Mouse (Mus musculus): ENCODE measurements around the gene Gpr87.
"Not testable (repeated sequence)": the region's sequence is repeated elsewhere in the genome, so short reads cannot be mapped to it uniquely, and the experiment has no call there.

Gene Gpr87

DNA sequence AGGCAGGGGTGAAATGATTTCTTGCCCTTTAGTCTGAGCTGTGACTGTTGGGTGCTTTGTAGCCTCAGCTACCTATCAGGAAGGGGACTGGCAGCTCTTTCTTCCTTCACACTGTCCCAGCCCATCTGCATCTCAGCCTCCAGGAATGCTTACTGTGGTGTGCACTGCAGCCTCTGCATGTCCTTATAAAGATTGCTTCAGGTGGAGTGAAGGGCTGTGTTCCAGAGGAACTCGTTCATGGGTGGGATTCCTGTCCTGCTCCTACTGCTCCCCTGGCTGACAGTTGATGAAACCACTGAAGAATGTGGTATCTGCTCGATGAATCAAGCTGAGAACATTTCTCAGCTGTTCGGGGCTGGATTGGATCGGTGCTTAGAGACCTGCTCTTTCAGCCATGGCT lies 7.6 kb downstream of the Gpr87 start:
- no peak for DNase-seq (ENCODE audit: low spot score)

DNA sequence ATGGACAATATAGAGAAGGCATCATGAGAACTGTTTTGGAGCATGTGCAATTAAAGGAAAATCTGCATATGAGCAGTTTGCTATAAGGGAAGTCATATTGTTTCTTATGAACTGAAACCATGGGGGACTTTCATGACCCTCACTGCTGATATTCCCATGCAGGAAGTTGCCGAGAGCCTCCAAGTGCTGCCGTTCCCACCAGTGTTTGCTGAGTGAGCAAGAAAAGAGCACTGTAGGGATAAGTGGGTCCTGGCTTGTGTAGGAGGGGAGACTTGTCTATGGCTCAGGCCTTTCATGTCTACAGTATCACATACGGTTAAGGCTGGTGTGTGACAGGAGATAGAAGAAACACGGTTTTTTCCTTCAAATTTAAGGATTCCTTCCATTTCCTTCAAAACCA lies 9.2 kb downstream of the Gpr87 start:
- DNase-seq (ENCODE audit: low spot score), result no peak

DNA sequence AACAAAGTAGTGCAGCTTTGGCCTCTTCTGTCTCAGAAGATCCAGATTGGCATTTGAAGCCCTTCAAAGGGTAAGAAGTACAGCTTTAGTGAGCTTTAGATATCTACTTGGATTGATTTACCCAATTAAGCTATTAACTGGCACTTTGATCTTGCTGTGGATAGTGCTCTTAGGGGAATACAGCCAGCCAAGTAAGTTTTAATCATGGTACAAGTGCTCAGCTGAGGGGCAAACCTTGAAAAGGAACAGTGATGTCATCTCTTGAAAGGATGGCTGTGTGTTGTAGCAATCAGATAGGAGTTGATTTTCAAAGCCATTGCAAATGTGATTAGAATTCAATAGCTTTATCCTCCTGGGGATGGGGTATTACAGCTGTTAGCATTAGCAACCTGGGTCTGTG lies 12.8 kb downstream of the Gpr87 start:
- DNase-seq (ENCODE audit: low spot score), result no peak

DNA sequence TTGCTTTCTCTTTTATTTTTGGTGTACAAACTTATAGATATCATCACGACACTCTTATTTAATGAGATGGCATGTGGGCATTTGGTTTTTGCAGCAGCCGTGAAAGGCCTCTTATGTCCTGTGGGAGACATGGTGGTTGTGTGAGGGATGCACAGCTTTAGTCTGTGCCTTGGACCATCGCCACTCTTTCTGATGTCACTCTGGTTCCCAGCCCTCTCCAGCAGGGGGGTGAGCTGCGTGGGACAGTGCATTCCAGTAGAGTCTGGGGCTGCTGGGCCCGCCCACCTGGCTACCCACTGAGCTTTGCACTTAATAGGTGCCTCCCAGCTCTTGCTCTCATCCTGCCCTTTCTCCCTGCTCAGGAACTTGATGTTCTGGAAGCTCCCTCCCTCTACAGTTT lies 13.8 kb downstream of the Gpr87 start:
- DNase-seq (ENCODE audit: low spot score), result no peak

DNA sequence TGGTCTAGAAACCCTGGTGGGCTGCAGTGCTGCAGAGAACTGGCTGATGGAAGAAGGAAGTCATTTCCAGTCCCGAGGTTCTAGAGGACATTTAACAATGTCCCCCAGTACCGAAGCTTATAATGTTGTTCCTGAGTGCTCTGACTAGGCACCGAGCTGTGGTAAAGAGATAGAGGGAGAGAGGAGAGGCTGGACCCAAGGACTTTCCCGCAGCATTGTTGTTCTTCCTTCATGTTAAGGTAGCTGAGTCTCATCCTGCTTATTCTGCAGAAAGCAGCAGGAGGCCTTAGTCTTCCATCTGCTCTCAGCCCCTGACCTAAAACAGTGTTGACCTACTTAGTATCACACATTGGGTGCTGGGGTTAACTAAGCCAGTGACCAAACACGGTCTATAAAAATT lies 18.0 kb downstream of the Gpr87 start:
- DNase-seq (ENCODE audit: low spot score), result no peak

DNA sequence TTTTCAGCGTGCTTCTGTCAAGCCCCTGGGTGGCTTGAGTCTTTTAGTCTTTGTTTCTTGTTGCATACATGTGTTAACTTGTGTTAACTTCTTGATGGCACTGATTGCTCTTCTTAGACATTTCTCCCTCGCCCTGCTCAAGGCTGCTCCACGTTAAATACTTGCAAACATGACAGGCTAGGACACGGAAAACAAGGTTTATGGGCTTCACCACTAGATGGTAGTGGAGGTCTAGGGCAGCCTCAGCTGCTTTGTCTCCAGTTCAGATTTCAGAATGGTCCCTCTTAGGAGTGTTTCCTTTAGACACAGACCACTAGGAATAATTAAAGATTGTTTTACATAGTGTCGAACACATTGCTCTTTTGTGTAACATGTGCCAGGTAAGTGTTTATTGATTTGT lies 19.7 kb downstream of the Gpr87 start:
- DNase-seq (ENCODE audit: low spot score), result peak; percentile 48

DNA sequence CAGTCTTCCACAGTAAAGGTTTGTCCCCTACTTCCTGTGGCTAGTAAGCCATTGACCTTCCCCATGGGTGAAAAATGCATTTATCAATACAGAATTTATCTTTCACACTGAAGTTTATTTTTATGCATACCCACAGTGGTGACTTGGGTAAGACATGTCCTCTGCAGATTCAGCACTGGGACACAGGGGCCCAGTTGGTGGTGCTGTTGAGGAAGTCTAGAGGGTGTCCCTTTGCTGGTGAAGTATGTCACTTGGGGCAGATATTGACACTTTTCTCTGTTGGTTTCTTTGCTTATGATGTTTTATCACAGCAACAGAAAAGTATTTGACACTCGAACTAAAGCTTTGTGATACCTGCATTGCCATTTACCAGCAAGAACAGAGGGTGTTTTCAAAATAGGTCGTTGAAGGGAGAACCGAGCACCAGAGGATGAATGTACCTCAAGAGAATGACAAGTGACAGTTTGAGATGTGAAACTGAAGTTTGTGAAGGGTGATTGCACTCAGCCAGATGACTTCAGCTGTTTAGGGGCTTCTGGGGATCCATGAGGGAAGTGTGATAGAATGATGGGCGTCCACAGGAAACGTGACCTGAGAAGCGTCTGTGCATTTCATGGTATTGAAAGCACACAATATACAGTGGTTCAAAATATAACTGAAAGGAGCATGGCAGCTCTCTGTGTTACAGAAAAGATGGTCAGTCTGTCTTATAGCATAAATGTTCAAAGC lies 20.3 kb downstream of the Gpr87 start:
- DNase-seq (ENCODE audit: low spot score), result no peak

DNA sequence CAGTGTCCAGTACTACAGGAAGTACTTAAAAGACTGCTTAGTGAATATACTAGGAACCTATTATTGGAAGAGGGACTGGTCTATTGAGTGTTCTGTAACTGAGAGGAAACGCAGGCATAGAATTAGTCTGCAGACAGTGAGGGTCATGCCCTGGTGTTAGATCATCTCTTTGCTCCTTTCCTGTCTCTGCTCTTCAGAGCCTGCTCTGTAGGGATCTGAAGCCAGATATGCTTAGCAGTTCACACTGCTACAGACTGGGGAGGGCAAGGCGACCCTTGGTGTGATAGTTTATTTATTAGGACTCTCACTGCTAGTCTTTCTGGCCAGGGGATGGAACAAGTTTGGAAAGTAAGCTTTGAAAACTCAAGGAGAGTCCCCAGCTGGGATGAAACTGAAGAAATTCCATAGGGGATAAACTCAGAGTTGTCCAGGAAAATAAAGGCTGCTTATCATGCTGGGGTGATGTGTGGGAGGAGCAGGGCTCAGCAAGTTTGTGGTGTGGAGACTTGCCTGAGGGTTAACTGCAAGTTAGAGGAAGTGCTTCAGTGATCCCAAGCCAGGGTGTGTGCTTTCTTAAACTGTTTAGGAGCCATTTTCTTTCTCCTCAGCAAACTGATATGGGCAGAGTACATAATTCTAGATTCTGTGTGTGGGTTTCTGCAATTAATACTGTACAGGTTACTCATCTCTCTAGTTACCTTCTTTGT lies 24.8 kb downstream of the Gpr87 start:
- DNase-seq (ENCODE audit: low spot score), result no peak

DNA sequence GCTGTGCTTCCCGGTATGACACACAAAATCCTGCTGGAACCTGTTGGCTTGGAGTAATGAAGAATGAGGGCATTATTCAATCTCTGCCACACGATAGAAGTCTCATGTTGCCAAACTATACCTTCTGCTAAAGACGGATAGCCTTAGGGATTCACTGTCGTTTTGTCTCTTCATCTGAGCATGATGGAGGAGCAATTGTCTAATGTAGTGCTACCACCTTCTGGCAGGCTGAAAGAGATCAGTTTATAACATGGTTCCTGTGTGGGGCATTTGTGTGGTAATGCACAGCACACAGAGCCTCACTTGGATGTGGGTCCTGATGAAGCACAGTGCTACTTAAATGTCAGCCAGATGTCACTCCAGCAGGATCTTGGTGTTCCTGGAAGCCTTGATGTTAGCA lies 25.7 kb downstream of the Gpr87 start:
- DNase-seq (ENCODE audit: low spot score), result no peak

DNA sequence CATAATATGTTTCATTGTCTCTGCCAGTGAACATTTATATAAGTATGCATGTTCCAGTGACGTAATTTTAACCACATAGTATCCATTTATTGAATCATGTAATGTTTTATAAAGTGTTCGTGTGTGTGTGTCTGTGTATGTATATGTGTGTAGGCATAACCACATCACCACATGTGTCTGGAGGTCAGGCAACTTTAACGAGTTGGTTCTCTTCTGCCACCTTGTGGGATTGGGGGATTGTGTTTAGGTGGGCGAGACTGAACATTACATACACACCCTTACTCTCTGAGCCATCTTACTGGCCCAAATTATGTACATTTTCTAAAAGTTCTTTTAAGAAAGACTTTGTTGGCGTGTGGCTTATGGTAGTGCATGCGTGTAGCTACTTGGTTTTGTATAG lies 26.4 kb downstream of the Gpr87 start:
- DNase-seq (ENCODE audit: low spot score), result no peak

DNA sequence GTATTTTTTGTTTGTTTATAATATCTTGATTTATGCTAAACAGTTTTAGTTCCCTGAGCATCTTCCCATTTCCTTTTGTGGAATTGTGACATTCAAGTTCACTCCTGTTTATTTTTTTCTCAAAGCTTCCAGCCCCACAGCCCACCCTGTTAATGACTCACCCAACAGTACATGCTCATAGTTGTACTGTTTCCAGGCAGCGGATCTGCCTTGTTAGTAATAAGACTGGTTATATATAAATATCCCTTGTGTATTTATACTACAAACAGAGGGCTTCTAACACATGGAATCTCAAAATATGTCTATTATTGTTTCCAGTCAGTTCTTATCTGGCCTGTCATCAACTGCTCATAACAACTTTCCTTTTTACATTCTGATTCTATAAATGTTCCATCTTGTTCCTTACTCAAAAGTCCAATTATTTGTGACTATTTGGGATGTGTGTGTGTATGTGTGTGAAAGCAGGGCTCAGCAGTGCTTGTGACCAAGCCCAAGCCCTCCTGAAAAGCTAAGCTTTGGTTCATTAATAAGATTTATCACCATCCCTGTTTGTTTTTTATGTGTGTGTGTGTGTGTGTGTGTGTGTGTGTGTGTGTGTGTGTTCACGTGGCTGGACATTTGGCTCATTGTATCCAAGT lies 27.4 kb downstream of the Gpr87 start:
- DNase-seq (ENCODE audit: low spot score), result no peak

DNA sequence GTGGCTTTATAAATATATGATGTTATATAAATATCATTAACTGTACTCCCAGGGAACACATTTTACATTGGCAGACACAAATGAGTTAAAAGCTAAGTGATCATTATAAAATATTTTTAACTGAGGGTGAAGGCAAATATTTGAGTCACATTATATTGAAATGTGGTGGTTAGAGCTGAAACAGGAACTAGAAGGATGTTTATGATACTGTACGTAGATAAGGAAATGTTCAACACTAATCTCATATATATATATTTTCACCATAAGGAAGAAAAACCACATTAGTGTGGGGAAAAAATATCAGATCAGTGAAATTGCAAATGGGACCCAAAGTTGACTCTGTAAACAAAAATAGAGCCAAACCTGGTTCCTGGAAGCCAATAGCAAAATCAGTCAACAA lies 34.4 kb downstream of the Gpr87 start:
- DNase-seq (ENCODE audit: low spot score), result no peak

DNA sequence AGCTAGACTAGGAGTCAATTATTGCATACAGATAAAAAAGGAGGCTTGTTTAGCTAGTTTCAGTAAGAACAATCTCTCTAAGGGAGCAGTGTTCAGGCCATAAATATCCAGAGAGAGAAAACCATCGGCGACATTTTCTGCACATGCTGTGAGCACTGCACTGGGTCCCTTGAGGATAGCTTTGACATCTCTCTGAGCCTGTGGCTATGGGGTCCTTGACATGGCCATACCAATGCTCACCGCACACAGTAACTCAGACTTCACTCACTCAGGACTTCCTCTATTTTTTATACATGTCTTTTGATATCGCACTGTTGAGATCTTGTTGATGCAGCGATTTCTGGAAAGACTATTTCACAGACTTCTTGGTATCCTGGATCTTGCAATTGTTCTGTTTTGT lies 37.9 kb downstream of the Gpr87 start:
- DNase-seq (ENCODE audit: low spot score), result no peak

DNA sequence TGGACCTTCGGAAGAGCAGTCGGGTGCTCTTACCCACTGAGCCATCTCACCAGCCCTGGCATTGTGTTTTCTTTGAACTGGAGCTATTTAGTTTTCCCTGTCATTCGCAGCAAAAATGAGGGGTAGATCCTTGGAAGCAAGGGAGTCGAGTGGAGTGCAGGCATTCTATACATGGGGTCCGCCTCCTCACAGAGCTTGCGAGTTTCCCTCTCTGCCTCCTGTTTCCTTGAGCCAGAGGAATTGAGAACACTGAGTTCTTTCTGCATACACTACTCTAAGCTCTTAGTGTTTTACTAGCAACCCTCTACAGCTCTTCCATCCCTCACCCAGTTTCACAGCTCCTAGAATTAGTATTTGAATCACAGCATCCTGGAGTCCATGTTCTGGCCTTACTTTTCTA lies 39.5 kb downstream of the Gpr87 start:
- no peak for DNase-seq (ENCODE audit: low spot score)

DNA sequence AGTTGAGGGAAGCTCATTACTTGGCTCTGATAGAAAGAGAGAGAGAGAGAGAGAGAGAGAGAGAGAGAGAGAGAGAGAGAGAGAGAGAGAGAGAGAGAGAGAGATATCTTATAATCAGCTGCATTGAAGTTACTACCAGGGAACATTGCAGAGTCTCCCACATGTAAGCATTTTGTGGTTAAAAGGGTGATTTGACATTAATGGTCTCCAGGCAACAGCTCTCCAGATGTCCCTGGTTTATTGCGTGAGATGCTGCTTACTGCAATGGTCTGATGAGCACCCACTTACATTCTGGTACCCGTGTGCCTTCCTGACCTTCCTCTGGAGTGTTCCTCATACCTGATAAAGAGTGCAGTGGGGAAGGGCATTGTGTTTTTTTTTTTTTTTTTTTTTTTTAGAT lies 40.0 kb downstream of the Gpr87 start:
- no peak for DNase-seq (ENCODE audit: low spot score)

DNA sequence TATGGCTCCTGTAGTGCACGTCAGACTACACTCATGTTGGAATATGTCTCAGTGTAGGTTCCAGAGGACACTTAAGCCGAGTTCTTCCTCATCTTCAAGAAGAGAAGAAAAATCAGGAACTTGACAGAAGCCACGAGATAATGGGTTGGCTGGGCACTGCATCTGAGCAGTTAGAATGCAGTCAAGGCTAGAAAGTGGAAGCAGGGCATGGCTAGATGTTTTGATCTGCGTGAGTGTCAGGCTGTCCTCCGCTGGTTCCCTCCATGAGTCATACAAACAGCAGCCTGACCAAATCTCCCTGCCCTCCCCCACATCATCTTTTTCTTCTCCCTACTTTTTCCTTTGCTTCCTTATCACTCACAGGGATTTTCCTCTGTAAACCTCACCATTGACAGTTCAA lies 41.5 kb downstream of the Gpr87 start, which contains the start of gene P2ry14:
TSS of gene P2ry14 (minus strand) at position 195 of the 400 bp plus-strand sequence.
- no peak for DNase-seq (ENCODE audit: low spot score)

DNA sequence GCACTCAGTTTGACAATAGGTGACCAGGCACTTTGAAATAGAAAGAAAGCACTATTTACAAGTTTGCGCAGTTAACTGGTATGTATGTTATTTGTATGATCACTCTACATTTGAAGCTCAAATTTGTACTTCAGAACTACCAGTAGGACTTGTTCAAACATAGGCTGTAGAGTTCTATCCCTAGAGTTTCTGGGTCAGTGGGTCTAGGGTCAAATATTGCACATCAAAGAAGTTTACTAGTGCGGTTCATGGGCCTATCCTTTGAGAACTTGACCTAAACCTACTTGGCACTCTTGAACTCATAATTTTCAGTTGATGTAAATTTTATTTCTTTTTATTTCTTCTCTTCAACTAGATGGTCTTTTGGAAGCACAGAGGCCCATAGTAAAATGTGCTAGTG lies 44.3 kb downstream of the Gpr87 start:
- DNase-seq (ENCODE audit: low spot score), result no peak

DNA sequence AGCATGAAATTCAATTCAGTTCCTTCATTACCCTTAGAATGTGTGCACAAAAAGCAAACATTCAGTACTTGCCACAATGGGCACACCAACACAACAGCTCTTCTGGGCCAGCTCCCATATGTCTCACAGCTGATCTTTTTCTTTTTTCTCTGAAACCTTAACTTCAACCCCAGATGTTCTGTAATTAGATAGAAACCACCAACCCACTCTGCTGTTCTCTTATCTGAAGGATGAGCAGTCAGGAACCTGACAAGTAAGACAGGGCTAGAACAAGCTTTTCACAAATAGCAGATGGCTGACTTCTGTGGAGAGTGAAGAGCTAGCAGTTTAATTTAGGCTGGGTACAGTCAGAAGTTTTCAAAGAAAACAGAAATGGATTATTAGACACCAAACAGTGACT lies 45.3 kb downstream of the Gpr87 start:
- DNase-seq (ENCODE audit: low spot score), result no peak

DNA sequence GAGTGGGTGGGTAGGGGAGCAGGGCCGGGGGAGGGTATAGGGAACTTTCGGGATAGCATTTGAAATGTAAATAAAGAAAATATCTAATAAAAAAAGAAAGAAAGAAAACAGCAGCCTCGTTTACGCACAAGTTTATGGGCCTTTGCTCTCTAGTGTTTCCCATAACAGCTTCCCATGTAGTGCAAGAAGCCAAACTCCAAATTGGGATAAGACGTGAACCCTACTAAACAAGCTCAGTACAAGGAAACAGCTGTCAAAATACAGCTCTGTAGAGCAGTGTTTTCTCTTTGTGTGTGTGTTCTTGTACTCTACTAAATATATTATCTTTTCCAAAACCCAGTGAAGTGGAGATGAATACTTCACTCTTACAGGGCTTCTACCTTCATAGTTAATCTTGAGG lies 49.7 kb downstream of the Gpr87 start:
- no peak for DNase-seq (ENCODE audit: low spot score)

DNA sequence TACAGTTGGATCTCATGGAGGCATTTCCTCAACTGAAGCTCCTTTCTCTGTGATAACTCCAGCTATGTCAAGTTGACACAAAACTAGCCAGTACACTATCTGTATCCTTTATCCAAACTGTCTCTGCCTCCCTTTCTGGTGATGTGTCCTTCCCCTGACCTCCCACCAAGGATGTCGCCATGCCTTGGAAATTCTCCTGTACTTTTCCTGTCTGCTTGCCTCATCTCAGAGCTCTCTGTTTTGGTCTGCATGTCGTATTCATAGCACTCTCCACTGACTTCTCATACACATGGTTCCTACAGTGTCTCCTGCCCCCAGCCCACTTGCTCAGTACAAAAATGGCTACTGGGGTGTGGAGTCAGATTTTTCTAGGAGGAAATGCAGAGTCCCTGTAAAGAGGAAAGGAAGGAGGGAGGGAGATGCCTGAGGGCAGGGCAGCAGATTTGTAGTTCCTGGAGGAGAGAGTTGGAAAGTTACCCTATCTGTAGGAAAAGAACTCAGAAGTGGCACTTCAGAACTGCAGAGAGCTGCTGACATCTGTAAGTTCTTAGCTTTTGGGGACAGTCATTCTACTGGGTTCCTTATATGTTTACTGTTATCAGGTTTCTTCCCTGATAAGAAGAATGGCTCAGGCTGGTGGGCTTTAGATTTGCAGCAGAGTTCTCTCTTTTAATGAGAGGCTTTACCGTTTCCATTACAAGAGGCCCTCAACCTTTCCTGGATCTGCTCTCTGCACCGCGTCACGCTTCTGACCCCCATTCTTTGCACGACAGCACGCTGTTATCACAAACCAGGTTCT lies 53.2 kb downstream of the Gpr87 start:
- no peak for DNase-seq (ENCODE audit: low spot score)

DNA sequence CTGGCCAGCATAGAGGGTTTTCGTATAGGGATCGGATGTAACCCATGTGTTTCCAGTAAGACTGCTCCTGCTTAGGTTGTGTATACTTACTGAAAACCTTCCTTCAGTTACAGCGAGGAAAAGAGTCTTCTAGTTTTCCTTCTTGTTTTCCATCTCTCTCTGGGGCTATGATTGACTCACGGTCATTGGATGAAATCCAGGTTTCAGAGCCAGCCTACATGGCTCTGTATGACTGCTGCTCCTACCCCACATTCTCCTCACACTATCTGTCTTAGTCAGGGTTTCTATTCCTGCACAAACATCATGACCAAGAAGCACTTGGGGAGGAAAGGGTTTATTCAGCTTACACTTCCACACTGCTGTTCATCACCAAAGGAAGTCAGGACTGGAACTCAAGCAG lies 54.0 kb downstream of the Gpr87 start:
- DNase-seq (ENCODE audit: low spot score), result not testable (repeated sequence)

DNA sequence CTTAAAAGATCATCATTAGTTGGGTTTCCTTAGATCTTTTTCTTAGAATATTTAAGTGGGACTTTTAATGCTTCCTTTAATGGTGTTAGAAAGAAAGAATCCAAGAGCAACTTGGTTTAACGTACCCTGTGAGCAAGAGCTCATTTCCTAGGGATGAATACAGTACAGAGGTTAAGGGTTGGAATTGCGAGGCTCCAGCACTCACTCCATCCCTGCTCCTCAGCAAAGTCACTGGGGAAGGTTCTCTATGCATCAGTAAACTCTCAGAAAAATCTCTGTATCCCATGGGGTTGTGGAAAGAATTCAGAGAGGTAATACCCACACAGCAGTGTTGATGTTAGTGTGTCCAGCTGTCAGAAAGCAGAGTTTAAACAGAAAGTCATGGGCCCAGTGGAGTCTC lies 54.8 kb downstream of the Gpr87 start:
- no peak for DNase-seq (ENCODE audit: low spot score)

DNA sequence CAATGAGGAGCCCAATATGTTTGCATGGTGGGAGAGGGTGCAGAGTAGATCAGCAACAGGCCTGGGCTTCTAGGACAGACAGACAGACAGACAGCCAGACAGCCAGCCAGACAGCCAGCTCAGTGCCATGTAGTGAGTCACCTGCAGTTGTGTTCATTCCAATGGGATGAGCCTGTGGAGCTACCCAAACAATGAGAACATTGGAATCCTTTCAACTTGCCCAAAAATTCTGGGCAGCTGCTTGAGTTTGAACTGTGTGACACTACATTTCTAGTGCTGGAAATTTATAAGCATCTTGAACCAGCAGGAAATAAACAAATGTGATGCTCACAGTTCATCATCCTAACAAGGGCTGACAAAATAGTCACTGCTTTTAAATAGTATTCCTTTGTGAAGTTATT lies 55.3 kb downstream of the Gpr87 start:
- DNase-seq (ENCODE audit: low spot score), result no peak
